Mouse (Mus musculus) urinary bladder, postnatal 10 days (tissue): ENCODE data around the gene Kcnk13.

Experiments
- DNase-seq: peaks from one replicate; pipeline ENCODE4 v3.0.0; 2022; ENCODE audit warnings: low spot score

The Kcnk13 gene

GRCm38 (mm10) chr12:100015146-100015545 lies 50.8 kb downstream of the Kcnk13 start:
- DNase-seq = no peak

- DNase-seq = no peak
Observed at GRCm38 (mm10) chr12:100017709-100018108, 53.4 kb downstream of the Kcnk13 start.

- no peak for DNase-seq
Observed at GRCm38 (mm10) chr12:100022490-100022889, 58.2 kb downstream of the Kcnk13 start.

- DNase-seq = no peak
Observed at GRCm38 (mm10) chr12:100023821-100024365, 59.6 kb downstream of the Kcnk13 start.

GRCm38 (mm10) chr12:100025675-100026074 lies 61.4 kb downstream of the Kcnk13 start:
- DNase-seq = no peak

GRCm38 (mm10) chr12:100026715-100027245 lies 62.5 kb downstream of the Kcnk13 start:
- no peak for DNase-seq

GRCm38 (mm10) chr12:100027281-100027680 lies 63.0 kb downstream of the Kcnk13 start:
- no peak for DNase-seq

GRCm38 (mm10) chr12:100031681-100032080 lies 67.4 kb downstream of the Kcnk13 start:
- no peak for DNase-seq

GRCm38 (mm10) chr12:100032521-100032920 lies 68.2 kb downstream of the Kcnk13 start:
- DNase-seq = no peak

- no peak for DNase-seq
Observed at GRCm38 (mm10) chr12:100038741-100039262, 74.5 kb downstream of the Kcnk13 start.

- DNase-seq = no peak
Observed at GRCm38 (mm10) chr12:100042116-100042515, 77.8 kb downstream of the Kcnk13 start.

GRCm38 (mm10) chr12:100044704-100045103 lies 80.4 kb downstream of the Kcnk13 start:
- no peak for DNase-seq

- DNase-seq = no peak
Observed at GRCm38 (mm10) chr12:100050552-100050951, 86.3 kb downstream of the Kcnk13 start.

- no peak for DNase-seq
Observed at GRCm38 (mm10) chr12:100053617-100054016, 89.3 kb downstream of the Kcnk13 start.

- no peak for DNase-seq
Observed at GRCm38 (mm10) chr12:100061071-100061470, 96.8 kb downstream of the Kcnk13 start.

- no peak for DNase-seq
Observed at GRCm38 (mm10) chr12:100061826-100062225, 97.5 kb downstream of the Kcnk13 start.

GRCm38 (mm10) chr12:100062584-100062983 lies 98.3 kb downstream of the Kcnk13 start:
- DNase-seq = no peak

- no peak for DNase-seq
Observed at GRCm38 (mm10) chr12:100065109-100065508, 100.8 kb downstream of the Kcnk13 start.

- DNase-seq = no peak
Observed at GRCm38 (mm10) chr12:100067477-100067876, 103.2 kb downstream of the Kcnk13 start.

- no peak for DNase-seq
Observed at GRCm38 (mm10) chr12:100073201-100073672, 108.9 kb downstream of the Kcnk13 start.

GRCm38 (mm10) chr12:100075715-100076114 lies 111.4 kb downstream of the Kcnk13 start:
- DNase-seq = no peak

GRCm38 (mm10) chr12:100079636-100080286 lies 115.5 kb downstream of the Kcnk13 start:
- no peak for DNase-seq

- DNase-seq = no peak
Observed at GRCm38 (mm10) chr12:100088026-100088425, 123.7 kb downstream of the Kcnk13 start.
